Mouse (Mus musculus) MEL (cell line): ENCODE data around the gene Myl7. TPM values are rescaled to one million over a fixed set of nuclear protein-coding genes. Genes with fewer than 3 reads are reported as not detected.

Source experiments
- DNase-seq: peaks from one replicate; pipeline ENCODE4 v3.0.0; 2011; ENCODE audit warnings: low read depth, low spot score
- H3K27ac ChIP-seq: 2 replicates; pipeline ENCODE4 v1.5.1; 2012; ENCODE audit warnings: low read depth, mild to moderate bottlenecking, control low read depth, low read length, moderate library complexity; ENCODE audit not compliant: control insufficient read depth
- H3K27me3 ChIP-seq, 2 experiments: fragments of 150-350 bp in 1 of 2; sonication (generic) in 1 of 2; 2 replicates each; pipeline ENCODE4 v1.6.1; 2012; ENCODE audit warnings: low read length in 2 of 2, mild to moderate bottlenecking in 2 of 2, improper control_type of control experiment in 1 of 2, moderate library complexity in 1 of 2; ENCODE audit not compliant: insufficient read depth in 2 of 2, control insufficient read depth in 1 of 2
- H3K36me3 ChIP-seq, 2 experiments: 2 replicates each; pipeline ENCODE4 v1.6.1; 2012 to 2014; ENCODE audit warnings: low read length in 2 of 2, improper control_type of control experiment in 1 of 2, inconsistent platforms in 1 of 2, mild to moderate bottlenecking in 1 of 2; ENCODE audit not compliant: insufficient read depth in 2 of 2, control insufficient read depth in 1 of 2
- H3K4me1 ChIP-seq, 2 experiments: fragments of 150-350 bp in 1 of 2; sonication (generic) in 1 of 2; 2 replicates each; pipeline ENCODE4 v1.6.1; 2012; ENCODE audit warnings: low read length in 2 of 2, improper control_type of control experiment in 1 of 2, mild to moderate bottlenecking in 1 of 2; ENCODE audit not compliant: insufficient read depth in 2 of 2, control insufficient read depth in 1 of 2
- H3K4me3 ChIP-seq, 2 experiments: fragments of 150-350 bp in 1 of 2; sonication (generic) in 1 of 2; 2 replicates each; pipeline ENCODE4 v1.5.1; 2012; ENCODE audit warnings: low read depth in 2 of 2, low read length in 2 of 2, mild to moderate bottlenecking in 2 of 2, moderate library complexity in 2 of 2, control low read depth in 1 of 2, improper control_type of control experiment in 1 of 2; ENCODE audit not compliant: control insufficient read depth in 1 of 2, insufficient read depth in 1 of 2
- H3K79me2 ChIP-seq: 2 replicates; pipeline ENCODE4 v1.6.1; 2012; ENCODE audit warnings: mild to moderate bottlenecking, low read length, moderate library complexity; ENCODE audit not compliant: control insufficient read depth, poor library complexity, insufficient read depth
- H3K9ac ChIP-seq: 2 replicates; pipeline ENCODE4 v1.6.1; 2012; ENCODE audit warnings: low read depth, mild to moderate bottlenecking, control low read depth, low read length, moderate library complexity; ENCODE audit not compliant: control insufficient read depth, poor library complexity, severe bottlenecking
- H3K9me3 ChIP-seq: fragments of 150-350 bp; sonication (generic); replicated peaks from 2 replicates; pipeline ENCODE4 v1.6.1; 2012; ENCODE audit warnings: mild to moderate bottlenecking, low read length, improper control_type of control experiment, moderate library complexity; ENCODE audit not compliant: insufficient read depth
- BHLHE40 ChIP-seq: IDR thresholded peaks from 2 replicates; pipeline ENCODE4 v1.6.1; 2012; ENCODE audit warnings: low read depth, mild to moderate bottlenecking, inconsistent platforms, low read length, improper control_type of control experiment, borderline replicate concordance
- CHD1 ChIP-seq: IDR thresholded peaks from 2 replicates; pipeline ENCODE4 v1.6.1; 2012; ENCODE audit warnings: low read depth, mild to moderate bottlenecking, inconsistent platforms, low read length, improper control_type of control experiment
- CHD2 ChIP-seq: IDR thresholded peaks from 2 replicates; pipeline ENCODE4 v1.6.1; 2011; ENCODE audit warnings: low read length, improper control_type of control experiment
- CTCF ChIP-seq, 3 experiments: IDR thresholded peaks in 2 of 3; conservative IDR thresholded peaks in 1 of 3; 2 replicates each; pipeline ENCODE4 v1.5.1; 2011 to 2012; ENCODE audit warnings: low read length in 3 of 3, low read depth in 2 of 3, mild to moderate bottlenecking in 2 of 3, improper control_type of control experiment in 1 of 3, inconsistent platforms in 1 of 3, mixed read lengths in 1 of 3, moderate library complexity in 1 of 3; ENCODE audit not compliant: control insufficient read depth in 1 of 3, insufficient read depth in 1 of 3, poor library complexity in 1 of 3, severe bottlenecking in 1 of 3
- E2F4 ChIP-seq: IDR thresholded peaks from 2 replicates; pipeline ENCODE4 v1.6.1; 2011; ENCODE audit warnings: low read depth, low read length, improper control_type of control experiment, borderline replicate concordance
- ELF1 ChIP-seq: IDR thresholded peaks from 2 replicates; pipeline ENCODE4 v1.6.1; 2014; ENCODE audit warnings: low read depth, mild to moderate bottlenecking, inconsistent platforms, low read length, improper control_type of control experiment, moderate library complexity
- EP300 ChIP-seq, 2 experiments: IDR thresholded peaks; 2 replicates each; pipeline ENCODE4 v1.6.1; 2011; ENCODE audit warnings: improper control_type of control experiment in 2 of 2, low read length in 2 of 2, low read depth in 1 of 2, mild to moderate bottlenecking in 1 of 2
- ETS1 ChIP-seq: IDR thresholded peaks from 2 replicates; pipeline ENCODE4 v1.6.1; 2012; ENCODE audit warnings: low read depth, mild to moderate bottlenecking, inconsistent platforms, low read length, improper control_type of control experiment, moderate library complexity
- GABPA ChIP-seq: IDR thresholded peaks from 2 replicates; pipeline ENCODE4 v1.6.1; 2012; ENCODE audit warnings: low read depth, mild to moderate bottlenecking, inconsistent platforms, low read length, improper control_type of control experiment, moderate library complexity
- JUND ChIP-seq: IDR thresholded peaks from 2 replicates; pipeline ENCODE4 v1.6.1; 2011; ENCODE audit warnings: low read depth, mild to moderate bottlenecking, improper control_type of control experiment, low read length
- KAT2A ChIP-seq: conservative IDR thresholded peaks from 2 replicates; pipeline ENCODE4 v1.6.1; 2012; ENCODE audit warnings: low read depth, low read length, improper control_type of control experiment, inconsistent platforms
- MAFK ChIP-seq: IDR thresholded peaks from 2 replicates; pipeline ENCODE4 v1.6.1; 2011; ENCODE audit warnings: low read depth, mild to moderate bottlenecking, low read length, improper control_type of control experiment, borderline replicate concordance
- MAX ChIP-seq: IDR thresholded peaks from 2 replicates; pipeline ENCODE4 v1.6.1; 2011; ENCODE audit warnings: low read length, improper control_type of control experiment
- MAZ ChIP-seq: IDR thresholded peaks from 2 replicates; pipeline ENCODE4 v1.6.1; 2012; ENCODE audit warnings: low read depth, mild to moderate bottlenecking, inconsistent platforms, low read length, improper control_type of control experiment
- MEF2A ChIP-seq: IDR thresholded peaks from 2 replicates; pipeline ENCODE4 v1.6.1; 2014; ENCODE audit warnings: low read depth, mild to moderate bottlenecking, inconsistent platforms, low read length, improper control_type of control experiment; ENCODE audit not compliant: poor library complexity, insufficient replicate concordance, severe bottlenecking; ENCODE audit errors: extremely low read depth
- MXI1 ChIP-seq: IDR thresholded peaks from 2 replicates; pipeline ENCODE4 v1.6.1; 2011; ENCODE audit warnings: mild to moderate bottlenecking, low read depth, low read length, improper control_type of control experiment
- MYB ChIP-seq: IDR thresholded peaks from 2 replicates; pipeline ENCODE4 v1.6.1; 2011; ENCODE audit warnings: mild to moderate bottlenecking, low read depth, low read length, improper control_type of control experiment
- NELFE ChIP-seq: IDR thresholded peaks from 2 replicates; pipeline ENCODE4 v1.6.1; 2011; ENCODE audit warnings: low read depth, low read length, improper control_type of control experiment
- NRF1 ChIP-seq: IDR thresholded peaks from 2 replicates; pipeline ENCODE4 v1.6.1; 2014; ENCODE audit warnings: low read depth, mild to moderate bottlenecking, inconsistent platforms, low read length, improper control_type of control experiment, moderate library complexity; ENCODE audit not compliant: poor library complexity, insufficient read depth, severe bottlenecking
- POLR2AphosphoS2 ChIP-seq: IDR thresholded peaks from 2 replicates; pipeline ENCODE4 v1.6.1; 2011; ENCODE audit warnings: low read length, improper control_type of control experiment
- RCOR1 ChIP-seq: IDR thresholded peaks from 2 replicates; pipeline ENCODE4 v1.6.1; 2012; ENCODE audit warnings: low read depth, mild to moderate bottlenecking, inconsistent platforms, low read length, improper control_type of control experiment
- SMC3 ChIP-seq: IDR thresholded peaks from 2 replicates; pipeline ENCODE4 v1.6.1; 2011; ENCODE audit warnings: low read depth, low read length, improper control_type of control experiment
- TBP ChIP-seq: IDR thresholded peaks from 2 replicates; pipeline ENCODE4 v1.8.0; 2011; ENCODE audit warnings: low read depth, low read length, improper control_type of control experiment
- TCF12 ChIP-seq: IDR thresholded peaks from 2 replicates; pipeline ENCODE4 v1.6.1; 2014; ENCODE audit warnings: low read depth, mild to moderate bottlenecking, inconsistent platforms, low read length, improper control_type of control experiment, moderate library complexity
- USF1 ChIP-seq: IDR thresholded peaks from 2 replicates; pipeline ENCODE4 v1.6.1; 2014; ENCODE audit warnings: low read depth, mild to moderate bottlenecking, inconsistent platforms, low read length, improper control_type of control experiment, moderate library complexity
- ZNF384 ChIP-seq: IDR thresholded peaks from 2 replicates; pipeline ENCODE4 v1.6.1; 2012; ENCODE audit warnings: low read depth, mild to moderate bottlenecking, inconsistent platforms, low read length, improper control_type of control experiment
- polyA plus RNA-seq, 2 experiments: library from polyadenylated mRNA; stranded (reverse) in 1 of 2; unstranded in 1 of 2; fragments of >175 nt in 1 of 2; fragments of >200 nt in 1 of 2; gene quantifications; 2 replicates each; pipeline versions ENCODE4 v1.2.1 to v1.2.4; 2012; ENCODE audit warnings: low replicate concordance in 2 of 2, low read depth in 1 of 2; ENCODE audit not compliant: insufficient read length in 2 of 2, insufficient read depth in 1 of 2, missing spikeins in 1 of 2
- total RNA-seq: library from RNA; depleted of rRNA; stranded (reverse); fragments of 300-350 nt; gene quantifications from 2 replicates; pipeline ENCODE4 v1.2.3, GENCODE M21; 2012

The Myl7 gene
- total and polyA plus RNA-seq, 3 experiments, result not detected

DNA sequence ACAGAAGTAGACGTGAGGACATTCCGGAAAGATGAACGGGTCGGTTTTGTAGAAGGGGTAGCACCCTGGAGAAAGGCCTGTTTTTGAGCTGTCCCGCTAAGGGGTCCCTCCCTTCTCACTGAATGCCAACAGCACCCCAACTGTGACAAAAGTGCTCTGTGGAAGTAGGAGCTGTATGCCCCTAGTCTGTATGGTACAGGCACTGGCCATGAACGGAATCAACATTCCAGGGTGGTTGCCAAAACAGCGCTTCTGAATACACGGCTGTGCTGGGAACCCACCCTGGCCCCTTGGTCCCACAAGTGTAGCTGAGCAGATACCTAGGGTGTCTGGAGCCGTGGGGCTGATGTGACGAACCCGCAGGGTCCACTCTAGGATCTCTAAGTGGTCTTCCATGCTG lies 25.9 kb downstream of the Myl7 start:
- Histone ChIP-seq H3K27ac (no peak overlapping the region), H3K9ac (no peak overlapping the region), H3K4me1 (peaks cover 0 to 3% of the 10 kb centered on the region in 2 experiments; a peak in 1 of 4 replicates), H3K36me3 (peaks cover 0 to 3% of the 10 kb centered on the region in 2 experiments; a peak in 3 of 4 replicates), H3K79me2 (peaks cover 9% of the 10 kb centered on the region), H3K9me3 (no peaks in the 10 kb centered on the region), H3K4me3 (no peak overlapping the region), H3K27me3 (no peaks in the 10 kb centered on the region)
- TF ChIP-seq SMC3, result no peak
- TF ChIP-seq CHD2, result no peak
- no peak for TF ChIP-seq MAZ
- no peak for TF ChIP-seq RCOR1
- TF ChIP-seq CTCF (IDR thresholded peaks at IDR 0.05 in 2 of 3, conservative IDR thresholded peaks at IDR 0.05 in 1 of 3; ENCODE audit: control insufficient read depth in 1 of 3, insufficient read depth in 1 of 3, low read depth in 2 of 3, low read length in 3 of 3, poor library complexity in 1 of 3, severe bottlenecking in 1 of 3), result no peak
- no peak for TF ChIP-seq CHD1
- TF ChIP-seq ELF1, result no peak
- TF ChIP-seq BHLHE40, result no peak
- TF ChIP-seq TCF12, result no peak
- TF ChIP-seq MAX, result no peak
- DNase-seq, result no peak

DNA sequence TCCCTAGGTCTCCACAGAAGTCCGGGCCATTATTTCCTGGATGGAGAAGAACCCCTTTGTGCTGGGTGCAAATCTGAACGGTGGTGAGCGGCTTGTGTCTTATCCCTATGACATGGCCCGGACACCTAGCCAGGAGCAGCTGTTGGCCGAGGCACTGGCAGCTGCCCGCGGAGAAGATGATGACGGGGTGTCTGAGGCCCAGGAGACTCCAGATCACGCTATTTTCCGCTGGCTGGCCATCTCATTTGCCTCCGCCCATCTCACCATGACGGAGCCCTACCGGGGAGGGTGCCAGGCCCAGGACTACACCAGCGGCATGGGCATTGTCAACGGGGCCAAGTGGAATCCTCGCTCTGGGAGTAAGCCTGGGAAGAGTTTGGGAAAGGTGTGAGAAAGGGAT lies 28.5 kb downstream of the Myl7 start:
- Histone ChIP-seq H3K79me2 (no peaks in the 10 kb centered on the region), H3K4me3 (no peak overlapping the region), H3K9ac (no peak overlapping the region), H3K27ac (no peak overlapping the region), H3K36me3 (no peaks in the 10 kb centered on the region; a peak in 1 of 4 replicates), H3K4me1 (no peaks in the 10 kb centered on the region), H3K27me3 (no peaks in the 10 kb centered on the region), H3K9me3 (no peaks in the 10 kb centered on the region)
- TF ChIP-seq ELF1 (no peak), SMC3 (no peak), MXI1 (no peak), ZNF384 (no peak), EP300 (IDR thresholded peaks at IDR 0.05; ENCODE audit: low read depth in 1 of 2, low read length in 2 of 2) (no peak), GABPA (no peak), NRF1 (no peak)
- no peak for DNase-seq

DNA sequence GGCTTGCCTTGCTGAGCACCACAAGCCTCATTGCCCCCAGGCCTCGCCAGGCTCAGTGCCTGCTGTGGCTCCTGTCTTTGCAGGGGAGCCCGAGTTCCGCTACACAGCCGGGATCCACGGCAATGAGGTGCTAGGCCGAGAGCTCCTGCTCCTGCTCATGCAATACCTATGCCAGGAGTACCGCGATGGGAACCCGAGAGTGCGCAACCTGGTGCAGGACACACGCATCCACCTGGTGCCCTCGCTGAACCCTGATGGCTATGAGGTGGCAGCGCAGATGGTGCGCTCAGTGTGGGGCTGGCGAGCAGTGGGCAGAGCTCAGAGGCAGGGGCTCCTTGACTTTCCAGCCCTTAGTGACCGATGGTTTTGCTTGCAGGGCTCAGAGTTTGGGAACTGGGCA lies 29.3 kb downstream of the Myl7 start:
- DNase-seq, result no peak
- H3K4me3 ChIP-seq, result no peak overlapping the region
- TF ChIP-seq MAFK, result no peak
- TF ChIP-seq ETS1, result no peak
- no peak for TF ChIP-seq MYB
- no peak for TF ChIP-seq BHLHE40
- no peak for TF ChIP-seq KAT2A
- no peak for TF ChIP-seq E2F4
- TF ChIP-seq USF1, result no peak
- no peak for TF ChIP-seq NRF1
- TF ChIP-seq NELFE, result no peak
- TF ChIP-seq MEF2A, result no peak
- no peak for TF ChIP-seq POLR2AphosphoS2
- no peak for TF ChIP-seq SMC3
- no peak for TF ChIP-seq TBP
- TF ChIP-seq JUND, result no peak
- no peaks in the 10 kb centered on the region for H3K4me1 ChIP-seq
- H3K36me3 ChIP-seq, result no peaks in the 10 kb centered on the region; a peak in 1 of 4 replicates
- no peaks in the 10 kb centered on the region for H3K79me2 ChIP-seq
- no peaks in the 10 kb centered on the region for H3K9me3 ChIP-seq
- no peak overlapping the region for H3K9ac ChIP-seq
- no peaks in the 10 kb centered on the region for H3K27me3 ChIP-seq
- H3K27ac ChIP-seq, result no peak overlapping the region
